Mouse (Mus musculus) cortical plate, adult 2 months (tissue): Measurements from ENCODE around the gene Ss18l2.

Experiments
- CTCF ChIP-seq: fragments of 200-500 bp; IDR thresholded peaks from 2 replicates; pipeline ENCODE4 v1.5.1; 2011; ENCODE audit warnings: mild to moderate bottlenecking, control low read depth, low read length; ENCODE audit not compliant: insufficient read depth; ENCODE audit errors: extremely low read depth
- POLR2A ChIP-seq: fragments of 200-500 bp; IDR thresholded peaks from 2 replicates; pipeline ENCODE4 v1.6.1; 2011; ENCODE audit warnings: mild to moderate bottlenecking, low read length, control low read depth; ENCODE audit not compliant: insufficient read depth; ENCODE audit errors: extremely low read depth

DNA sequence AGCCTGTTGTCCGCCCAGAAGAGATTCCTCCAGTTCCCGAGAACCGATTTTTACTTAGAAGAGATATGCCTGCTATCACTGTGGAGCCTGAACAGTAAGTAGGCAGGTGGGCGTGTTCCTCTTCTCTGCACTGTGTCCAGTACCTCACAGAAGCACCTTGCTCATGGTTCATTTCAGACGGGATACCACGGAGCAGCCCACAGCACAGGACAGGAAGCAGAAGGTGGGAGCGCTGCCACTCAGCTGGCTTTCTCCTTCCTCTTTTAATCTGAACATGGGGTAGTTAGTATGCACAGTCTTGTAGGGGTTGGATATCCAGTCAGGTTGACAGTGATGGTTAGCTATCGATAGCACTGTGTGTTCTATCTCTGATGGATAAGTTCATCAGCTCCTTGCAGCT lies 33.9 kb downstream of the Ss18l2 start:
- TF ChIP-seq POLR2A (no peak), CTCF (no peak)
